Comparison of ENCODE assay signal across 12 mouse cellular contexts in genomic region chr15:81212976-81213375, GRCm38 (mm10). TPM values are rescaled to one million over a fixed set of nuclear protein-coding genes. Genes with fewer than 3 reads are reported as not detected.
A peak's percentile ranks its signal among the peaks of the same experiment; 100 is the strongest.
DNase-seq lines count a peak whose midpoint lies in the region; ATAC-seq and TF ChIP-seq lines count a peak whose summit lies in the region.
"Had no signal": no experiment of that assay in that cellular context is flagged by ENCODE, and none has a peak within 500 bp of the region (broad histone marks: within the 10 kb centered on the region; RNA-seq: fewer than 3 reads in every experiment).

No protein-coding gene starts in this region.

- no peaks in the 10 kb centered on the region for H3K79me2 ChIP-seq in myocyte (ENCODE audit: control insufficient read depth, insufficient read depth)

- H3K27ac ChIP-seq in lung, embryonic 15.5 days = no peak overlapping the region
- H3K27ac ChIP-seq in intestine, embryonic 14.5 days (ENCODE audit: low read depth) = no peak overlapping the region
- H3K27ac ChIP-seq: heart, adult 2 months; midbrain, embryonic 12.5 days had no signal

- no peaks in the 10 kb centered on the region for H3K27me3 ChIP-seq in lung, embryonic 15.5 days
- H3K27me3 ChIP-seq in intestine, embryonic 14.5 days (replicated peaks; ENCODE audit: control insufficient read depth, insufficient read depth, low read length) = no peaks in the 10 kb centered on the region
- H3K27me3 ChIP-seq in myocyte (ENCODE audit: control insufficient read depth, insufficient read depth, insufficient read length) = no peaks in the 10 kb centered on the region
- H3K27me3 ChIP-seq: midbrain, embryonic 12.5 days had no signal

- no peak for ATAC-seq in lung, embryonic 15.5 days (ENCODE audit: borderline replicate concordance, extremely low read depth, low FRiP score, low TSS enrichment)
- ATAC-seq in intestine, embryonic 14.5 days (replicated peaks; ENCODE audit: low FRiP score, low TSS enrichment, low read depth) = peak; percentile 47; the same call in 1 of the 2 replicates
- ATAC-seq in inflammation-experienced regulatory T-cells, adult 6 months = no peak
- ATAC-seq in megakaryocyte progenitor cell, adult 5-6 weeks (replicated peaks; ENCODE audit: poor library complexity) = no peak

- H3K9ac ChIP-seq in lung, embryonic 15.5 days = no peak overlapping the region
- H3K9ac ChIP-seq in intestine, embryonic 14.5 days (ENCODE audit: low read length) = no peak overlapping the region
- H3K9ac ChIP-seq: midbrain, embryonic 12.5 days had no signal

- no peak overlapping the region for H3K4me3 ChIP-seq in lung, embryonic 15.5 days
- no peak overlapping the region for H3K4me3 ChIP-seq in intestine, embryonic 14.5 days (ENCODE audit: low read depth, low read length)
- no peak overlapping the region for H3K4me3 ChIP-seq in myocyte
- H3K4me3 ChIP-seq: heart, adult 2 months; midbrain, embryonic 12.5 days had no signal

- no peaks in the 10 kb centered on the region for H3K36me3 ChIP-seq in lung, embryonic 15.5 days
- H3K36me3 ChIP-seq in intestine, embryonic 14.5 days (ENCODE audit: control insufficient read depth, insufficient read depth, low read length) = no peaks in the 10 kb centered on the region
- H3K36me3 ChIP-seq in myocyte (ENCODE audit: control insufficient read depth, insufficient read depth) = no peaks in the 10 kb centered on the region
- H3K36me3 ChIP-seq: midbrain, embryonic 12.5 days had no signal

- 38% methylated on average over 15 of the region's 15 CpGs for WGBS in lung, embryonic 15.5 days
- 40% methylated on average over 15 of the region's 15 CpGs for WGBS in intestine, embryonic 14.5 days

- no peak overlapping the region for H3ac ChIP-seq in myocyte (ENCODE audit: control insufficient read depth, insufficient read length)

- H3K9me3 ChIP-seq in lung, embryonic 15.5 days = no peaks in the 10 kb centered on the region
- no peaks in the 10 kb centered on the region for H3K9me3 ChIP-seq in intestine, embryonic 14.5 days (ENCODE audit: control insufficient read depth, low read length)
- H3K9me3 ChIP-seq: midbrain, embryonic 12.5 days had no signal

- 0 out of 2 replicates have a peak overlapping the region, but pooled peaks have one; percentile 6 for H3K4me2 ChIP-seq in lung, embryonic 15.5 days
- no peak overlapping the region for H3K4me2 ChIP-seq in intestine, embryonic 14.5 days (ENCODE audit: low read length)
- peak overlapping the region; percentile 49 for H3K4me2 ChIP-seq in myocyte (ENCODE audit: low read depth)
- H3K4me2 ChIP-seq: midbrain, embryonic 12.5 days had no signal

- DNase-seq in lung, postnatal 10 days = no peak
- DNase-seq in embryo, embryonic 10 days (ENCODE audit: low spot score) = peak; percentile 71
- no peak for DNase-seq in intestine, embryonic 14.5 days (ENCODE audit: low spot score)
- no peak for DNase-seq in thymus, adult 18-20 months

- no peak for TF ChIP-seq POLR2A in myocyte (IDR thresholded peaks at IDR 0.05; ENCODE audit: insufficient read length, low read depth)

- H3K4me1 ChIP-seq in lung, embryonic 15.5 days = peaks cover 4% of the 10 kb centered on the region; the same call in 1 of the 2 replicates
- no peaks in the 10 kb centered on the region for H3K4me1 ChIP-seq in intestine, embryonic 14.5 days (replicated peaks; ENCODE audit: control insufficient read depth, insufficient read depth, low read length)
- H3K4me1 ChIP-seq: midbrain, embryonic 12.5 days had no signal

TF ChIP-seq in myocyte, 11 proteins besides CTCF, POLR2A, EP300 and RAD21:
- TF ChIP-seq POLR2AphosphoS2 (IDR thresholded peaks at IDR 0.05; ENCODE audit: insufficient read length, low read depth) = no peak
- TF ChIP-seq TCF12 (IDR thresholded peaks at IDR 0.05; ENCODE audit: insufficient read depth, poor library complexity, severe bottlenecking) = peak; percentile 24
- TF ChIP-seq MAX (IDR thresholded peaks at IDR 0.05; ENCODE audit: low read depth) = no peak
- peak in 1 of 3 experiments; percentile 29 for TF ChIP-seq MYOG (IDR thresholded peaks at IDR 0.05; ENCODE audit: control insufficient read depth in 1 of 3, insufficient read depth in 1 of 3, insufficient read length in 2 of 3, low read depth in 2 of 3)
- TF ChIP-seq E2F4 (IDR thresholded peaks at IDR 0.05; ENCODE audit: insufficient read depth) = no peak
- no peak for TF ChIP-seq CEBPB (IDR thresholded peaks at IDR 0.05; ENCODE audit: insufficient read depth, poor library complexity, severe bottlenecking)
- TF ChIP-seq SRF (IDR thresholded peaks at IDR 0.05; ENCODE audit: control insufficient read depth, insufficient read length, low read depth) = no peak
- no peak for TF ChIP-seq TCF3 (IDR thresholded peaks at IDR 0.05; ENCODE audit: insufficient read length, low read depth)
- TF ChIP-seq USF1 (IDR thresholded peaks at IDR 0.05; ENCODE audit: low read depth) = no peak
- no peak for TF ChIP-seq REST (IDR thresholded peaks at IDR 0.05; ENCODE audit: insufficient read depth, insufficient read length)
- no peak for TF ChIP-seq MYOD1 (IDR thresholded peaks at IDR 0.05; ENCODE audit: control insufficient read depth in 1 of 3, insufficient read length in 2 of 3, low read depth in 2 of 3)

RNA-seq across cellular contexts. Expression of gene Mchr1, which starts 22.3 kb away (rescaled TPM):
- 1.1 TPM in 2 replicates for polyA plus RNA-seq in lung, embryonic 15.5 days (2015; fragmentation: Nextera tagmentation; extraction: Ambion mirVana)
- 1.0 and 1.2 TPM in 2 replicates for polyA plus RNA-seq in intestine, embryonic 14.5 days (2014; fragmentation: Nextera tagmentation; extraction: Ambion mirVana)
- 0.44 TPM for polyA plus RNA-seq in myocyte (2012; fragmentation: generic; extraction: Trizol)
- not detected for polyA plus RNA-seq in inflammation-experienced regulatory T-cells, adult 6 months (2017; shearing (Covaris generic))
- total RNA-seq in megakaryocyte progenitor cell, adult 5-6 weeks (2015) = not detected in 2 replicates
- not detected in 2 replicates for total RNA-seq in megakaryocyte progenitor cell, adult 5-6 weeks (2017)
- total RNA-seq: common myeloid progenitor, adult 5-6 weeks; heart, adult 2 months; MEL had no signal
- polyA plus RNA-seq: heart, adult 2 months had no signal

RNA-seq across cellular contexts. Expression of gene Mrtfa, which starts 22.4 kb away (rescaled TPM):
- polyA plus RNA-seq in lung, embryonic 15.5 days (2015; fragmentation: Nextera tagmentation; extraction: Ambion mirVana) = 23.2 and 24.2 TPM in 2 replicates
- polyA plus RNA-seq in intestine, embryonic 14.5 days (2014; fragmentation: Nextera tagmentation; extraction: Ambion mirVana) = 21.2 and 25.1 TPM in 2 replicates
- 36.0 TPM for polyA plus RNA-seq in myocyte (2012; fragmentation: generic; extraction: Trizol)
- 10 to 100 TPM; 47.3 to 66.5 (median 48.1) TPM for polyA plus RNA-seq in inflammation-experienced regulatory T-cells, adult 6 months (2017; shearing (Covaris generic))
- 24.5 and 27.3 TPM in 2 replicates for total RNA-seq in megakaryocyte progenitor cell, adult 5-6 weeks (2015)
- total RNA-seq in megakaryocyte progenitor cell, adult 5-6 weeks (2017) = 11.1 and 17.6 TPM in 2 replicates
